Mouse (Mus musculus): ENCODE measurements at regions not wholly inside any gene's neighbourhood (a gene's known extent, or its start where the extent isn't known, plus 50 kb on each side); places are given as distances from the start of the nearest gene placed in this dataset.
"Not testable (repeated sequence)": the region's sequence is repeated elsewhere in the genome, so short reads cannot be mapped to it uniquely, and the experiment has no call there.

GRCm38 (mm10) chr8:35020480-35020879, 745.1 kb upstream of the Gm19410 start:
- intact Hi-C loops (cut with DNase I), result no loop called here
- DNase-seq (ENCODE audit: low spot score in 2 of 2), result no peak

GRCm38 (mm10) chr8:35022649-35023048, 742.9 kb upstream of the Gm19410 start:
- peak in 1 of 2 experiments; percentile 4 for DNase-seq (ENCODE audit: low spot score in 2 of 2)
- intact Hi-C loops (cut with DNase I), result no loop called here

- DNase-seq (ENCODE audit: low spot score in 2 of 2), result no peak
- intact Hi-C loops (cut with DNase I), result no loop called here
Measured at GRCm38 (mm10) chr8:35047798-35048197, 717.8 kb upstream of the Gm19410 start.

- intact Hi-C loops (cut with DNase I), result no loop called here
- no peak for DNase-seq (ENCODE audit: low spot score in 2 of 2)
Measured at GRCm38 (mm10) chr8:35053444-35053843, 712.1 kb upstream of the Gm19410 start.

DNA sequence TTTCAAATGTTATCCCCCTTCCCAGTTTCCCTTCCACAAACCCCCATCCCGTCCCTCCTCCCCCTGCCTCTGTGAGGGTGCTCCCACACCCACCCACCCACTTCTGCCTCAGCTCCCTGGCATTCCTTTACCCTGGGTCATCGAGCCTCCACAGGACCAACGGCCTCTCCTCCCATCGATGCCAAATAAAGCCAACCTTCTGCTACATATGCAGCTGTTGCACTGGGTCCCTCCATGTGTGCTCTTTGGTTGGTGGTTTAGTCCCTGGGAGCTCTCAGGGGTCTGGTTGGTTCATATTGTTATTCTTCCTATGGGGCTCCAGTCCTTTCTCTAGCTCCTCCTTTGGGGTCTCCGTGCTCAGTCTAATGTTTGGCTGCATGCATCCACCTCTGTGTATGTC, 704.5 kb upstream of the Gm19410 start:
- intact Hi-C loops (cut with DNase I), result no loop called here
- no peak for DNase-seq (ENCODE audit: low spot score in 2 of 2)

DNA sequence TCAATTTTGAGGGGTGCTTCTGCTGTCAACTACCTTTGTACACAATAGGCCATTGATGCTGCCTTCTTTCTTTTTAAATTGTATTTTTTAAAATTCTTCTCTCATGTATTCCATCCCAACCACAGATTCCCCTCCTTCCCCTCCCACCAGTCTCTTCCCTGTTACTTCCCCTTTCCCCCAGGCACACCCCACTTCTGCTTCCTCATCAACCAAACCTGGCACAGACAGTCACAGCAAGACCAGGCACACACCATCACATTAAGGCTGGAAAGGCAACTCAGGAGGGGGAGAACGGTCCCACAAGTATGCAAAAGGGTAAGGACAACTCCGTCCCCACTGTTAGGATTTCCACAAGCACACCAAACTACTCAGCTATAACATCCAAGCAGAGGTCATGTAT, 697.4 kb upstream of the Gm19410 start:
- intact Hi-C loops (cut with DNase I), result no loop called here
- DNase-seq (ENCODE audit: low spot score in 2 of 2), result no peak

- DNase-seq (ENCODE audit: low spot score in 2 of 2), result peak in 1 of 2 experiments; percentile 27
Measured at GRCm38 (mm10) chr8:35070246-35070989, 695.2 kb upstream of the Gm19410 start.

GRCm38 (mm10) chr8:35075971-35076370, 689.6 kb upstream of the Gm19410 start:
- intact Hi-C loops (cut with DNase I), result no loop called here
- no peak for DNase-seq (ENCODE audit: low spot score in 2 of 2)

More at GRCm38 (mm10) chr8:35070246-35070989, 695.2 kb upstream of the Gm19410 start:
- intact Hi-C loops (cut with DNase I), result no loop called here

DNA sequence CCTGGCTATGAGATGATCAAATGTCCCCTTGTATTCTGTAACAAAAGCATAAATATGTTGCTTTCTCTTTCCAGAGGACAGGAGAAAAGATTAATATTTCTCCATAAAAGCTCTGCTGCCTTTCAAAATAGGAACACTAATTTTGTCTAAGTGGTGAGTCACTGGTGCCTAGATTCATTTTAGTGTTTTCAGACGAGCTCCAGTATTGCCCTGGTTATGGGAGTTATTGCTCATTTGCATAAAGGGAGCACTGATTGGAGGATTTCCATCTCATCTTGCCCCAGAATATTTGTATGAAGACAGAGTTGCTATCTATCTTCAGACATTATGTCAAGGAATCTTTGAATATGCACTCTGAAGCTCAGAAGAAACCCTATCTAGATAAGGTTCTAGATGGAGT, 682.4 kb upstream of the Gm19410 start:
- DNase-seq (ENCODE audit: low spot score in 2 of 2), result no peak

DNA sequence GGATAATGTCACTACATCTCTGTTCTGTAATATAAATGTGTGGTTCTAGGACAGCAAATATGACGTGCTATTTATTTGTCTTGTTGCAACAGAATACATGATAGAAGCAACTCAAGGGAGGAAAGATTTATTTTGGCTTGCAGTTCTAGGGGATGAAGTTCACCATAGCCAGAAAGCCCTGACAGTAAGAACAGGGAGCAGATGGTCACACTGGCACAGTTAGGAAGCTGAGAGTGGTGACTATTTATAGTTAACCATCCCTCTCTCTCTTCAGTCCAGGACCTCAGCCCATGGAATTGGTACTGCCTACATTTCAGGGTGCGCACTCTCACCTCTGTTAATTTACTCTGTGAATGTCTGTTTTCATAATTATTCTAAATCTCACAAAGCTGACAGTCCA, 678.5 kb upstream of the Gm19410 start:
- no peak for DNase-seq (ENCODE audit: low spot score in 2 of 2)
- intact Hi-C loops (cut with DNase I), result no loop called here

More for the DNA sequence above, 682.4 kb upstream of the Gm19410 start:
- intact Hi-C loops (cut with DNase I), result no loop called here

GRCm38 (mm10) chr8:35088380-35089244, 677.0 kb upstream of the Gm19410 start:
- intact Hi-C loops (cut with DNase I), result no loop called here

DNA sequence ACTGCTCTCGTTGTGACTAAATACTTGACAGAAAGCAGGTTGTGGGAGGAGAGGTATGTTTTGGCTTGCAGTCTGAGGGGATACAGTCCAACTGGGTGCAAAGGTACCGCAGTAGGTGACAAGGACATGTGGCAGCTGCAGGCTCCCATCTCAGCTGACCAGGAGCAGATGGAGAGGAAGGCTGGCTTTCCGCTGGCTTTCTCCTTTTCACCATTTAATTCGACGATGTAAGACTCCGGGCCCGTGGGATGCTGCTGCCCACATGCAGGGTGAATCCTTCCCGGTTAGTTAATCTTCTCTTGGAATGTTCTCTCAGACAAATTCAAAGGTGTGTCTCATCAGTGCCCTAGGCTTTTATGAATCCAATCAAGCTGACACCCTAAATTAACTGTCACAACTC, 676.1 kb upstream of the Gm19410 start:
- intact Hi-C loops (cut with DNase I), result no loop called here
- peak in 1 of 2 experiments; percentile 28 for DNase-seq (ENCODE audit: low spot score in 2 of 2)

More at GRCm38 (mm10) chr8:35088380-35089244, 677.0 kb upstream of the Gm19410 start:
- DNase-seq (ENCODE audit: low spot score in 2 of 2), result no peak

DNA sequence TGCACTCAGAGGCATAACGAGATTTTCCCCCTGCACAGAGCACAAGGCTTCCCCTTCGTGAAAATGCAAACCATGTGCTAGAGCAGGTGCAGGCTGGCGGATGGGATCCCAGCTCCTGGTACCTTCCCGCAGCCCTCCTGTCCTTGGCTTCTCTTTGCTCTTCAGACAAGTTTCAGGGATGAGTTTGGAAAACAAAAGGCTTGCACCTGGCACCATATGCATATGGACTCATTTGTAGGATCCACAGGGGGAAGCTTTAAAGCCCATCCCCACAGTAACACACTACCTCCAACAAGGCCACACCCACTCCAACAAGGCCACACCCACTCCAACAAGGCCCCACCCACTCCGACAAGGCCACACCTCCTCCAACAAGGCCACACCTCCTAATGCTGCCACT, 663.9 kb upstream of the Gm19410 start:
- DNase-seq (ENCODE audit: low spot score in 2 of 2), result no peak
- intact Hi-C loops (cut with DNase I), result no loop called here

- not testable (repeated sequence) for DNase-seq (ENCODE audit: low spot score in 2 of 2)
Measured at GRCm38 (mm10) chr8:35102102-35102501, 663.5 kb upstream of the Gm19410 start.

DNA sequence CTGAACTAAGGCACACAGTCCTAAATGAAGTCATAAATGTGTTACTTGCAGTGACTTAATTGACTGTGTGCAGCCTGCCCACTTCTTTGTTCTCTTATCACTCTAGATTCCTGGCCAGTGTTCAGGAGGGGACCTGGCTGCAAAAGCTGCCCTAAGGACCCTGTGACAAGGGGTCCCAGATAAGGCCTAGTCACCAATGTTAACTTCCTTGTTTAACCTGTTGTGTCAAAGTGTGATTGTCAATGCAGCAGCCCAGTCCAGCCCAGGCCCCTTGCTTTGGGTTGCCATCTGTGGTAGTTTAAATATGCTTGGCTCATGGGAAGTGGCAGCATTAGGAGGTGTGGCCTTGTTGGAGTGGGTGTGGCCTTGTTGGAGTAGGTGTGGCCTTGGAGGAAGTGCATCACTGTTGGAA, 661.1 kb upstream of the Gm19410 start:
- DNase-seq (ENCODE audit: low spot score in 2 of 2); intact Hi-C loops (cut with DNase I): not testable (repeated sequence)

More at GRCm38 (mm10) chr8:35102102-35102501, 663.5 kb upstream of the Gm19410 start:
- intact Hi-C loops (cut with DNase I), result not testable (repeated sequence)

DNA sequence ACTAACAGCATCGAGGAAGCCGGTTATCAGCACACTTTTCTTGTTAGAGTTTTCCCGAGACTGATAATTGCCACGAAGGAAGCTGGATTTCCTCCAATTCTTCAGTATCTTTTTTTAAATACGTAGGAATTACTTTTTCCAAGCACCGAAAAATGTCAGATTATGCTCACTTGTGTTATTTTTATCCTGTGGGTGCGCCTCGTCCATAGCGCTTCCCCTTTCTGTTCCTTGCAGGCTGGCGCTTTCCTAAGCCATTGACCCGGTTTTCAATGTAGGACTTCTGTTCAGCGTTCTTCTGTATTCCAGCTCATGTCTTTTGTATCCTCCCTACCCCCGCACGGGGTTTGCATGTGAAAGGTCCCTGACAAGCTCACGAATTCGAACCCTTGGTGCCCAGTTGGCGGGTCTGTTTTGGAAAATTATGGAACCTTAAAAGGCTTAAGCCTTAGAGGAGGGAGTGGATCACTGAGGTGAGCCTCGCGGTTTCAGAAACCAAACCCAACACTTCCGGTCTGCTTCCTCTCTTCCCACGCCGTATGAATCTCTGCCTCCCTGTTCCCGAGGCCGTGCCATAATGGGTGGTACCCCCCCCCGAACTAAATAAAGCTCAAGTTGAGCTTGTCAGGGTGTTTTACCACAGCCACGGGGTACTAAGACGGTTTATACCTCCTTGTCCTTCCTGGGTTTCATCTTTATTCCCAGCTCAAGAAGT, 655.9 kb upstream of the Gm19410 start:
- peak in 1 of 2 experiments; percentile 16 for DNase-seq (ENCODE audit: low spot score in 2 of 2)
- intact Hi-C loops (cut with DNase I), result loop anchor here (10.0 kb wide), 1 partner anchor 215 kb away; no protein-coding TSS in a partner anchor

GRCm38 (mm10) chr8:35110286-35110685, 655.3 kb upstream of the Gm19410 start:
- intact Hi-C loops (cut with DNase I), result loop anchor here (10.0 kb wide), 1 partner anchor 215 kb away; no protein-coding TSS in a partner anchor
- no peak for DNase-seq (ENCODE audit: low spot score in 2 of 2)

DNA sequence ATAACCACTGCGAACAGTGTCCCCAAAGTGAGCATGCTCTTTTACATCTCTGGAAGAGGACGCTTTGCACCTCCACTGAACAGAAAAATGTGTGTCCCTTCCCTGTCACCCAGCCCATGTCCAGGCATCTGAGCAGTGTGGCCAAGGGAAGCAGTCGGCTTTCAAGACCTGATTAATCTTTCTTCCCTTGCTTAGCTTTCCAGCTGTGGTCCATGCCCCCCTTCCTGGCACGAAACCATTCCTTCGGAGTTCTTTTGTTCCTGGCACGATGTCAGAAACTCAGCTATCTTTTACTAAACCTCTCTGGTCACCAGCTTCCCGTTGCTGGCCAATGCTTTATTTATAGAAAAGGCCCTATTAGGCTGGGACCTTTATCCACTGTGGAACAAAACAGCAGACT, 654.5 kb upstream of the Gm19410 start:
- DNase-seq (ENCODE audit: low spot score in 2 of 2), result no peak
- intact Hi-C loops (cut with DNase I), result loop anchor here (10.0 kb wide), 1 partner anchor 216 kb away; no protein-coding TSS in a partner anchor

- no peak for DNase-seq (ENCODE audit: low spot score in 2 of 2)
- intact Hi-C loops (cut with DNase I), result loop anchor here (10.0 kb wide), 1 partner anchor 218 kb away; no protein-coding TSS in a partner anchor
Measured at GRCm38 (mm10) chr8:35112591-35113265, 652.9 kb upstream of the Gm19410 start.
